Mouse (Mus musculus) liver, embryonic 15.5 days (tissue): Measurements from ENCODE around the gene Ankrd11. TPM values are rescaled to one million over a fixed set of nuclear protein-coding genes. Genes with fewer than 3 reads are reported as not detected.

Experiments used
- ATAC-seq: fragments of 200-750 bp; cut with Nextera tagmentation; 2 replicates; pipeline ENCODE4 v1.8.0; 2017; ENCODE audit warnings: moderate number of reproducible peaks, mild to moderate bottlenecking, moderate library complexity; ENCODE audit not compliant: insufficient read depth
- H3K27ac ChIP-seq: fragments of 300-500 bp; sonication (generic); replicated peaks from 2 replicates; pipeline ENCODE4 v1.5.1; 2015; ENCODE audit warnings: mild to moderate bottlenecking, inconsistent platforms
- H3K27me3 ChIP-seq: fragments of 300-500 bp; sonication (generic); 2 replicates; pipeline ENCODE4 v1.6.1; 2015; ENCODE audit warnings: mild to moderate bottlenecking, inconsistent platforms
- H3K36me3 ChIP-seq: fragments of 300-500 bp; sonication (generic); replicated peaks from 2 replicates; pipeline ENCODE4 v1.6.1; 2015; ENCODE audit warnings: moderate library complexity, mild to moderate bottlenecking, inconsistent platforms
- H3K4me1 ChIP-seq: fragments of 300-500 bp; sonication (generic); replicated peaks from 2 replicates; pipeline ENCODE4 v1.6.1; 2015; ENCODE audit warnings: inconsistent platforms
- H3K4me2 ChIP-seq: fragments of 300-500 bp; sonication (generic); 2 replicates; pipeline ENCODE4 v1.6.1; 2015; ENCODE audit warnings: moderate library complexity, mild to moderate bottlenecking, inconsistent platforms
- H3K4me3 ChIP-seq: fragments of 300-500 bp; sonication (generic); replicated peaks from 2 replicates; pipeline ENCODE4 v1.5.1; 2015; ENCODE audit warnings: mild to moderate bottlenecking, inconsistent platforms
- H3K9ac ChIP-seq: fragments of 300-500 bp; sonication (generic); 2 replicates; pipeline ENCODE4 v1.6.1; 2015; ENCODE audit warnings: moderate library complexity, mild to moderate bottlenecking, inconsistent platforms
- H3K9me3 ChIP-seq: fragments of 300-500 bp; sonication (generic); replicated peaks from 2 replicates; pipeline ENCODE4 v1.6.1; 2016; ENCODE audit warnings: inconsistent platforms
- WGBS: fragments of 180-500 bp; shearing (Covaris S2); methylation state at CpG from one replicate; pipeline ENCODE4 v1.1.7; 2015; ENCODE audit warnings: mixed read lengths; ENCODE audit not compliant: insufficient replicate concordance; 5-methylcytosine and 5-hydroxymethylcytosine counted together
- polyA plus RNA-seq: library from polyadenylated mRNA; unstranded; fragments of >200 nt; fragmentation: Nextera tagmentation; extraction: Ambion mirVana; gene quantifications from 2 replicates; pipeline ENCODE4 v1.2.1, GENCODE M21; 2015

The Ankrd11 gene
- polyA plus RNA-seq, 1 experiment from 2014 or later: 18.1 TPM

- Histone ChIP-seq H3K4me1 (peaks cover 20% of the 10 kb centered on the region), H3K27ac (0 out of 2 replicates have a peak overlapping the region, but pooled peaks have one; percentile 34), H3K4me2 (peak overlapping the region; percentile 29; the same call in 1 of the 2 replicates), H3K9me3 (no peaks in the 10 kb centered on the region), H3K4me3 (no peak overlapping the region), H3K9ac (no peak overlapping the region), H3K36me3 (peaks cover 30% of the 10 kb centered on the region), H3K27me3 (no peaks in the 10 kb centered on the region)
- ATAC-seq: peak; percentile 74
- WGBS: 24% methylated on average over 6 of the region's 6 CpGs
Observed at GRCm38 (mm10) chr8:122906463-122907021, 135.5 kb downstream of the Ankrd11 start.

GRCm38 (mm10) chr8:122905346-122905745, 136.7 kb downstream of the Ankrd11 start:
- Histone ChIP-seq H3K27ac (no peak overlapping the region), H3K9me3 (no peaks in the 10 kb centered on the region), H3K9ac (no peak overlapping the region), H3K4me3 (no peak overlapping the region), H3K27me3 (no peaks in the 10 kb centered on the region), H3K4me1 (peaks cover 20% of the 10 kb centered on the region), H3K4me2 (no peak overlapping the region), H3K36me3 (peaks cover 30% of the 10 kb centered on the region)
- ATAC-seq: no peak
- WGBS: 76% methylated on average over 4 of the region's 4 CpGs

GRCm38 (mm10) chr8:122904496-122904895, 137.6 kb downstream of the Ankrd11 start:
- no peak overlapping the region for H3K9ac ChIP-seq
- H3K27ac ChIP-seq: no peak overlapping the region
- H3K4me3 ChIP-seq: no peak overlapping the region
- H3K27me3 ChIP-seq: no peaks in the 10 kb centered on the region
- 89% methylated on average over 11 of the region's 11 CpGs for WGBS
- H3K9me3 ChIP-seq: no peaks in the 10 kb centered on the region
- no peak for ATAC-seq
- H3K4me2 ChIP-seq: no peak overlapping the region
- peaks cover 17% of the 10 kb centered on the region for H3K4me1 ChIP-seq
- H3K36me3 ChIP-seq: peaks cover 35% of the 10 kb centered on the region

- Histone ChIP-seq H3K9ac (no peak overlapping the region), H3K9me3 (no peaks in the 10 kb centered on the region), H3K36me3 (peaks cover 38% of the 10 kb centered on the region), H3K4me3 (no peak overlapping the region), H3K27ac (no peak overlapping the region), H3K27me3 (no peaks in the 10 kb centered on the region), H3K4me1 (peaks cover 24% of the 10 kb centered on the region), H3K4me2 (no peak overlapping the region)
- ATAC-seq: no peak
- 84% methylated on average over 5 of the region's 5 CpGs for WGBS
Observed at GRCm38 (mm10) chr8:122903002-122903401, 139.1 kb downstream of the Ankrd11 start.

- no peak overlapping the region for H3K4me3 ChIP-seq
- peaks cover 38% of the 10 kb centered on the region for H3K36me3 ChIP-seq
- H3K4me2 ChIP-seq: no peak overlapping the region
- H3K27ac ChIP-seq: no peak overlapping the region
- no peaks in the 10 kb centered on the region for H3K27me3 ChIP-seq
- no peak overlapping the region for H3K9ac ChIP-seq
- no peaks in the 10 kb centered on the region for H3K9me3 ChIP-seq
- WGBS: 71% methylated on average over 3 of the region's 3 CpGs
- no peak for ATAC-seq
- peaks cover 25% of the 10 kb centered on the region for H3K4me1 ChIP-seq
Observed at GRCm38 (mm10) chr8:122902581-122902980, 139.5 kb downstream of the Ankrd11 start.

- H3K9me3 ChIP-seq: no peaks in the 10 kb centered on the region
- no peak overlapping the region for H3K4me2 ChIP-seq
- no peak for ATAC-seq
- peaks cover 38% of the 10 kb centered on the region for H3K36me3 ChIP-seq
- no peak overlapping the region for H3K4me3 ChIP-seq
- peaks cover 23% of the 10 kb centered on the region for H3K4me1 ChIP-seq
- WGBS: 73% methylated on average over 8 of the region's 8 CpGs
- no peak overlapping the region for H3K9ac ChIP-seq
- no peaks in the 10 kb centered on the region for H3K27me3 ChIP-seq
- H3K27ac ChIP-seq: no peak overlapping the region
Observed at GRCm38 (mm10) chr8:122901892-122902515, 140.1 kb downstream of the Ankrd11 start.

GRCm38 (mm10) chr8:122901476-122901875, 140.6 kb downstream of the Ankrd11 start:
- Histone ChIP-seq H3K4me3 (no peak overlapping the region), H3K27me3 (no peaks in the 10 kb centered on the region), H3K9me3 (no peaks in the 10 kb centered on the region), H3K9ac (no peak overlapping the region), H3K4me2 (no peak overlapping the region), H3K27ac (no peak overlapping the region), H3K4me1 (peaks cover 19% of the 10 kb centered on the region), H3K36me3 (peaks cover 42% of the 10 kb centered on the region)
- 87% methylated on average over 7 of the region's 7 CpGs for WGBS
- ATAC-seq: no peak

- Histone ChIP-seq H3K27ac (no peak overlapping the region), H3K4me1 (peaks cover 8% of the 10 kb centered on the region; the same call in 1 of the 2 replicates), H3K36me3 (peaks cover 66% of the 10 kb centered on the region), H3K4me2 (no peak overlapping the region), H3K9me3 (no peaks in the 10 kb centered on the region), H3K27me3 (no peaks in the 10 kb centered on the region), H3K4me3 (no peak overlapping the region), H3K9ac (no peak overlapping the region)
- 79% methylated on average over 5 of the region's 5 CpGs for WGBS
- ATAC-seq: no peak
Observed at GRCm38 (mm10) chr8:122899085-122899484, 143.0 kb downstream of the Ankrd11 start.

GRCm38 (mm10) chr8:122898473-122898872, 143.6 kb downstream of the Ankrd11 start:
- Histone ChIP-seq H3K4me2 (no peak overlapping the region), H3K4me1 (peaks cover 8% of the 10 kb centered on the region; the same call in 1 of the 2 replicates), H3K9me3 (no peaks in the 10 kb centered on the region), H3K27ac (no peak overlapping the region; the same call in 1 of the 2 replicates), H3K27me3 (no peaks in the 10 kb centered on the region), H3K4me3 (no peak overlapping the region), H3K36me3 (peaks cover 72% of the 10 kb centered on the region), H3K9ac (no peak overlapping the region)
- ATAC-seq: peak; percentile 8; the same call in 1 of the 2 replicates
- WGBS: 80% methylated on average over 12 of the region's 12 CpGs

- peaks cover 8% of the 10 kb centered on the region; the same call in 1 of the 2 replicates for H3K4me1 ChIP-seq
- no peak overlapping the region for H3K4me2 ChIP-seq
- H3K36me3 ChIP-seq: peaks cover 76% of the 10 kb centered on the region
- ATAC-seq: no peak
- H3K27me3 ChIP-seq: no peaks in the 10 kb centered on the region
- WGBS: 50% methylated on average over 4 of the region's 4 CpGs
- no peak overlapping the region for H3K4me3 ChIP-seq
- H3K9me3 ChIP-seq: no peaks in the 10 kb centered on the region
- no peak overlapping the region for H3K9ac ChIP-seq
- no peak overlapping the region; the same call in 1 of the 2 replicates for H3K27ac ChIP-seq
Observed at GRCm38 (mm10) chr8:122898018-122898417, 144.1 kb downstream of the Ankrd11 start.

- H3K4me3 ChIP-seq: no peak overlapping the region
- H3K9ac ChIP-seq: no peak overlapping the region
- peaks cover 79% of the 10 kb centered on the region for H3K36me3 ChIP-seq
- H3K9me3 ChIP-seq: no peaks in the 10 kb centered on the region
- H3K27ac ChIP-seq: no peak overlapping the region
- no peak for ATAC-seq
- WGBS: 88% methylated on average over 8 of the region's 8 CpGs
- H3K4me2 ChIP-seq: no peak overlapping the region
- no peaks in the 10 kb centered on the region for H3K27me3 ChIP-seq
- H3K4me1 ChIP-seq: peaks cover 8% of the 10 kb centered on the region; the same call in 1 of the 2 replicates
Observed at GRCm38 (mm10) chr8:122897200-122897599, 144.9 kb downstream of the Ankrd11 start.
